Mouse (Mus musculus) E14TG2a.4 (cell line): Measurements from ENCODE around the gene Mapkap1.

Experiments
- CTCF ChIP-seq: conservative IDR thresholded peaks from 2 replicates; pipeline ENCODE4 v1.5.1; 2014; ENCODE audit warnings: low read length
- NANOG ChIP-seq: IDR thresholded peaks from 2 replicates; pipeline ENCODE4 v1.6.1; 2014; ENCODE audit warnings: borderline replicate concordance, low read length, mixed read lengths
- POU5F1 ChIP-seq: IDR thresholded peaks from 2 replicates; pipeline ENCODE4 v1.6.1; 2014; ENCODE audit warnings: low read length, borderline replicate concordance

DNA sequence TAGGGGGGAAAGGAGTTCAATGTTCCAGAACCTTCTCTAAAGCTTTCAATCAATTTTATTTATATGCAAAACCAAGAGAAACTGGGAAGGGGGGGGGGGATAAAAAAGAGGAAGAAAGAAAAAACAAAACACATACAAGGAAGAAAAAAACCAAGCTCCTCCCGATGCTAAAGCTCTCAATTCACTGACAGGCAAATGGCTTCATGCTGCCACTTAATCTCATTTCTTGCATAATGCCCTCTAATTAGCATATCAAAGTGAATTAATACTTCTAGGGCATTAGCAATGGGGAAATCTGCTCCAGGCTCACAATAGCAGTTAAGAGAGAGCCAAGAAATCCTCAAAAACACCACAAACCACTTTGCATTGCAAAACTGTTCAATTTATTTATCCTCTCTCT, 42.9 kb upstream of the Mapkap1 start:
- no peak for TF ChIP-seq CTCF
- TF ChIP-seq NANOG, result no peak
- no peak for TF ChIP-seq POU5F1
